Mouse (Mus musculus) bone marrow, adult 2 months (tissue): ENCODE measurements around the gene Taf3. TPM values are rescaled to one million over a fixed set of nuclear protein-coding genes. Genes with fewer than 3 reads are reported as not detected.

ENCODE experiments used
- H3K27ac ChIP-seq: fragments of 200-500 bp; 2 replicates; pipeline ENCODE4 v1.5.1; 2012; ENCODE audit warnings: low read depth, mild to moderate bottlenecking, control low read depth, inconsistent platforms, low read length; ENCODE audit not compliant: control insufficient read depth, poor library complexity, insufficient read depth
- H3K4me1 ChIP-seq: fragments of 200-500 bp; 2 replicates; pipeline ENCODE4 v1.6.1; 2011; ENCODE audit warnings: low read length; ENCODE audit not compliant: control insufficient read depth, insufficient read depth
- H3K4me3 ChIP-seq: fragments of 200-500 bp; replicated peaks from 2 replicates; pipeline ENCODE3; 2011; ENCODE audit warnings: mild to moderate bottlenecking, low read depth, low read length, control low read depth; ENCODE audit not compliant: control insufficient read depth
- CTCF ChIP-seq: fragments of 200-500 bp; IDR thresholded peaks from 2 replicates; pipeline ENCODE4 v1.5.1; 2011; ENCODE audit warnings: low read length, control low read depth; ENCODE audit not compliant: control insufficient read depth, insufficient read depth
- POLR2A ChIP-seq: fragments of 200-500 bp; IDR thresholded peaks from 2 replicates; pipeline ENCODE4 v1.6.1; 2011; ENCODE audit warnings: low read depth, mild to moderate bottlenecking, control low read depth, low read length, borderline replicate concordance; ENCODE audit not compliant: control insufficient read depth
- WGBS: fragments of 180-500 bp; shearing (Covaris S2); methylation state at CpG from one replicate; pipeline ENCODE4 v1.1.7; 2018; 5-methylcytosine and 5-hydroxymethylcytosine counted together
- polyA plus RNA-seq: library from polyadenylated mRNA; stranded (reverse); fragments of >200 nt; gene quantifications from 2 replicates; pipeline ENCODE4 v1.2.4, GENCODE M21; 2011; ENCODE audit warnings: low replicate concordance; ENCODE audit not compliant: missing spikeins, insufficient read depth, insufficient read length

The Taf3 gene
- polyA plus RNA-seq, 1 experiment = 6.5 TPM

GRCm38 (mm10) chr2:10004960-10005621, 43.3 kb downstream of the Taf3 start:
- no peak for TF ChIP-seq CTCF
- no peak for TF ChIP-seq POLR2A
- 80% methylated on average over 8 of the region's 8 CpGs for WGBS

GRCm38 (mm10) chr2:10003358-10003757, 45.0 kb downstream of the Taf3 start:
- Histone ChIP-seq H3K27ac (no peak overlapping the region), H3K4me3 (no peak overlapping the region), H3K4me1 (no peaks in the 10 kb centered on the region)
- WGBS = 84% methylated on average over 5 of the region's 5 CpGs
- TF ChIP-seq POLR2A (no peak), CTCF (no peak)

More at GRCm38 (mm10) chr2:10004960-10005621, 43.3 kb downstream of the Taf3 start:
- Histone ChIP-seq H3K27ac (no peak overlapping the region), H3K4me1 (no peaks in the 10 kb centered on the region), H3K4me3 (no peak overlapping the region)

- H3K4me3 ChIP-seq = no peak overlapping the region
- no peak overlapping the region for H3K27ac ChIP-seq
- TF ChIP-seq CTCF (no peak), POLR2A (no peak)
- H3K4me1 ChIP-seq = no peaks in the 10 kb centered on the region
- WGBS = 77% methylated on average over 2 of the region's 2 CpGs
Observed at GRCm38 (mm10) chr2:10001591-10001990, 46.8 kb downstream of the Taf3 start.

GRCm38 (mm10) chr2:9997535-9997934, 50.9 kb downstream of the Taf3 start:
- H3K4me3 ChIP-seq = no peak overlapping the region
- TF ChIP-seq POLR2A = no peak
- TF ChIP-seq CTCF = no peak
- H3K27ac ChIP-seq = no peak overlapping the region
- 46% methylated on average over 7 of the region's 7 CpGs for WGBS
- peaks cover 1% of the 10 kb centered on the region; the same call in 1 of the 2 replicates for H3K4me1 ChIP-seq

- Histone ChIP-seq H3K27ac (no peak overlapping the region), H3K4me1 (peaks cover 1% of the 10 kb centered on the region; the same call in 1 of the 2 replicates), H3K4me3 (no peak overlapping the region)
- no peak for TF ChIP-seq CTCF
- no peak for TF ChIP-seq POLR2A
- WGBS = 80% methylated on average over 5 of the region's 5 CpGs
Observed at GRCm38 (mm10) chr2:9996111-9996510, 52.3 kb downstream of the Taf3 start.

- Histone ChIP-seq H3K4me1 (no peaks in the 10 kb centered on the region), H3K4me3 (no peak overlapping the region), H3K27ac (no peak overlapping the region)
- WGBS = 72% methylated on average over 4 of the region's 4 CpGs
- TF ChIP-seq CTCF (no peak), POLR2A (no peak)
Observed at GRCm38 (mm10) chr2:9990690-9991229, 57.6 kb downstream of the Taf3 start.

GRCm38 (mm10) chr2:9989649-9990547, 58.5 kb downstream of the Taf3 start:
- no peak for TF ChIP-seq POLR2A
- no peak for TF ChIP-seq CTCF
- H3K4me1 ChIP-seq = no peaks in the 10 kb centered on the region
- H3K27ac ChIP-seq = no peak overlapping the region; the same call in 1 of the 2 replicates
- WGBS = 80% methylated on average over 17 of the region's 17 CpGs
- no peak overlapping the region for H3K4me3 ChIP-seq

GRCm38 (mm10) chr2:9988290-9988689, 60.1 kb downstream of the Taf3 start:
- H3K4me1 ChIP-seq = no peaks in the 10 kb centered on the region
- TF ChIP-seq CTCF (no peak), POLR2A (no peak)
- 89% methylated on average over 4 of the region's 4 CpGs for WGBS
- H3K4me3 ChIP-seq = no peak overlapping the region
- H3K27ac ChIP-seq = no peak overlapping the region
